Mouse (Mus musculus) liver, adult 2 months (tissue): Measurements from ENCODE around the gene Gm3460. TPM values are rescaled to one million over a fixed set of nuclear protein-coding genes. Genes with fewer than 3 reads are reported as not detected.
A peak's percentile ranks its signal among the peaks of the same experiment; 100 is the strongest.
"Not testable (repeated sequence)": the region's sequence is repeated elsewhere in the genome, so short reads cannot be mapped to it uniquely, and the experiment has no call there.

Experiments used
- DNase-seq: peaks from one replicate; pipeline ENCODE4 v3.0.0-alpha.2; 2011; ENCODE audit warnings: low read depth, low spot score; ENCODE audit errors: extremely low read depth
- H3K27ac ChIP-seq: fragments of 200-500 bp; replicated peaks from 2 replicates; pipeline ENCODE4 v1.5.1; 2012; ENCODE audit warnings: low read depth, mild to moderate bottlenecking, control low read depth, inconsistent platforms, low read length; ENCODE audit not compliant: insufficient read depth
- H3K27me3 ChIP-seq: fragments of 200-500 bp; 2 replicates; pipeline ENCODE4 v1.6.1; 2012; ENCODE audit warnings: mild to moderate bottlenecking, moderate library complexity, low read length, inconsistent platforms; ENCODE audit not compliant: control insufficient read depth, insufficient read depth
- H3K36me3 ChIP-seq: fragments of 200-500 bp; 2 replicates; pipeline ENCODE4 v1.6.1; 2012; ENCODE audit warnings: low read length, inconsistent platforms; ENCODE audit not compliant: control insufficient read depth, insufficient read depth
- H3K4me1 ChIP-seq: fragments of 200-500 bp; 2 replicates; pipeline ENCODE4 v1.6.1; 2011; ENCODE audit warnings: low read length; ENCODE audit not compliant: control insufficient read depth, insufficient read depth
- H3K4me3 ChIP-seq: fragments of 200-500 bp; 2 replicates; pipeline ENCODE4 v1.5.1; 2011; ENCODE audit warnings: low read depth, mild to moderate bottlenecking, control low read depth, low read length, moderate library complexity; ENCODE audit not compliant: insufficient read depth
- H3K79me2 ChIP-seq: fragments of 200-500 bp; 2 replicates; pipeline ENCODE4 v1.6.1; 2012; ENCODE audit warnings: inconsistent platforms, mild to moderate bottlenecking, low read length, moderate library complexity; ENCODE audit not compliant: control insufficient read depth, insufficient read depth
- H3K9ac ChIP-seq: fragments of 200-500 bp; 2 replicates; pipeline ENCODE4 v1.6.1; 2012; ENCODE audit warnings: low read depth, mild to moderate bottlenecking, control low read depth, inconsistent platforms, low read length
- WGBS: fragments of 180-500 bp; shearing (Covaris S2); methylation state at CpG from one replicate; pipeline ENCODE4 v1.1.7; 2018; 5-methylcytosine and 5-hydroxymethylcytosine counted together
- polyA plus RNA-seq: library from polyadenylated mRNA; depleted of rRNA; stranded (reverse); fragments of >200 nt; gene quantifications from 2 replicates; pipeline ENCODE4 v1.2.3, GENCODE M21; 2012; rRNA removed
- total RNA-seq: library from RNA; depleted of rRNA; stranded (reverse); fragments of >200 nt; gene quantifications from 2 replicates; pipeline ENCODE4 v1.2.3, GENCODE M21; 2014; rRNA removed

The Gm3460 gene
- not detected in 2 replicates for total RNA-seq
- not detected in 2 replicates for polyA plus RNA-seq

- not testable (repeated sequence) for H3K27ac ChIP-seq, DNase-seq, H3K4me3 ChIP-seq, H3K9ac ChIP-seq, H3K36me3 ChIP-seq, H3K4me1 ChIP-seq, H3K27me3 ChIP-seq, H3K79me2 ChIP-seq
- 79% methylated on average over 1 of the region's 2 CpGs for WGBS
Observed at GRCm38 (mm10) chr14:6622318-6622717, at the start of gene Gm3460. Gene Gm3460, minus strand, starts transcription at chr14:6622418.

DNA sequence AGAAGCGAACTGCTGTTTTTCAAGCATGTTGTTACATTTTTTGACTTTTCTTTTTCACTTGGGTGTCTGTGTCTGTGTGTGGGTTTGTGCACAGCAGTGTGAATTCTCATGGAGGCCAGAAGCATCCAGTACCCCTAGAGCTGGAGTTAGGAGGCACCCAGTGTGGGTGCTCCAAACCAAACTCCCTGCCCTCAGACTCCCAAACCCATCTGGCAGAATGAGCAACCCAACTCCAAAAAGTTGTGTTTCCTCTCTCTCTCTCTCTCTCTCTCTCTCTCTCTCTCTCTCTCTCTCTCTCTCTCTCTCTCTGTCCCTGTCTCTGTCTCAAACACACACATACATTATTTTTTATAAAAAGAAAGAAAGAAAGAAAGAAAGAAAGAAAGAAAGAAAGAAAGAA is 15.8 kb downstream of the Gm3460 start:
- not testable (repeated sequence) for H3K9ac ChIP-seq, DNase-seq, H3K27ac ChIP-seq, H3K4me3 ChIP-seq, H3K4me1 ChIP-seq, H3K27me3 ChIP-seq, H3K36me3 ChIP-seq, H3K79me2 ChIP-seq
- WGBS: no CpG with 5 or more reads among the region's 1 CpGs

- not testable (repeated sequence) for H3K4me1 ChIP-seq, DNase-seq, H3K79me2 ChIP-seq, H3K9ac ChIP-seq, H3K27ac ChIP-seq, H3K27me3 ChIP-seq, H3K4me3 ChIP-seq, H3K36me3 ChIP-seq
- 3% methylated on average over 20 of the region's 20 CpGs for WGBS
Observed at GRCm38 (mm10) chr14:6605004-6605403, 17.2 kb downstream of the Gm3460 start.

- H3K36me3 ChIP-seq, H3K27me3 ChIP-seq, H3K79me2 ChIP-seq, H3K9ac ChIP-seq, H3K27ac ChIP-seq, H3K4me3 ChIP-seq, H3K4me1 ChIP-seq: not testable (repeated sequence)
- DNase-seq: peak; percentile 8
- WGBS: 5% methylated on average over 20 of the region's 20 CpGs
Observed at GRCm38 (mm10) chr14:6604551-6604950, 17.7 kb downstream of the Gm3460 start.

DNA sequence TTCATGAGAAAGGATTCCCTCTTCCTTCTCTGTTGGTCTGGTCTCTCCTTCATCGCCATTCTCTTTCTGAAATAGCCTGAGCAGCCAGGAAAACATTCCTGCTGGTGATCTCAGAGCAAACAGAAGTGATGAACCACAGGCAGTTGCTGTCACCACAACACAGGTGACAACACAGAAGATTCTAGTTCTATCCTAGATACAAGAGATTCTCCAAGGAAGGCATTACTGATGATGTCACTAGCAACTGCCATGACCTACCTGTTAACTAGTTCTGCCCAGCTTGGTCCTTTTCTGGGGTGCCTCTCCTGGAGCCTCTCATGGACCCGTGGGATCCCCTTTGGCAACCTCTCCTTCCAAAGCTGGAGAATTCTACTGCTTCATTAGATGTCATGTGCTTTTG is 31.7 kb downstream of the Gm3460 start, which contains the start of gene Gm3629:
Gene Gm3629 (minus strand): TSS at position 101 of the 400 bp plus-strand sequence.
- WGBS: 18% methylated on average over 1 of the region's 2 CpGs
- not testable (repeated sequence) for H3K36me3 ChIP-seq, H3K27ac ChIP-seq, H3K27me3 ChIP-seq, H3K79me2 ChIP-seq, H3K4me3 ChIP-seq, H3K9ac ChIP-seq, H3K4me1 ChIP-seq, DNase-seq

Other genes starting within 250 kb of the Gm3460 start
- not detected in 2 replicates for gene Gm16440, start 232.1 kb downstream of the Gm3460 start, total RNA-seq
- gene Gm16440, start 232.1 kb downstream of the Gm3460 start, polyA plus RNA-seq: not detected in 2 replicates
- gene Gm3591, start 209.9 kb downstream of the Gm3460 start, total RNA-seq: not detected in 2 replicates
- not detected in 2 replicates for gene Gm3591, start 209.9 kb downstream of the Gm3460 start, polyA plus RNA-seq
- gene Gm3594, start 177.8 kb downstream of the Gm3460 start, total RNA-seq: not detected in 2 replicates
- gene Gm3594, start 177.8 kb downstream of the Gm3460 start, polyA plus RNA-seq: not detected in 2 replicates
- not detected in 2 replicates for gene Gm8356, start 85.1 kb downstream of the Gm3460 start, total RNA-seq
- not detected in 2 replicates for gene Gm8356, start 85.1 kb downstream of the Gm3460 start, polyA plus RNA-seq
- not detected in 2 replicates for gene Gm3629, start 31.8 kb downstream of the Gm3460 start, total RNA-seq
- gene Gm3629, start 31.8 kb downstream of the Gm3460 start, polyA plus RNA-seq: not detected in 2 replicates
- gene Gm10251, start 61.8 kb upstream of the Gm3460 start, total RNA-seq: not detected in 2 replicates
- not detected in 2 replicates for gene Gm10251, start 61.8 kb upstream of the Gm3460 start, polyA plus RNA-seq
- not detected in 2 replicates for gene Gm8050, start 97.8 kb upstream of the Gm3460 start, total RNA-seq
- gene Gm8050, start 97.8 kb upstream of the Gm3460 start, polyA plus RNA-seq: not detected in 2 replicates
- gene Gm3636, start 119.9 kb upstream of the Gm3460 start, total RNA-seq: not detected in 2 replicates
- gene Gm3636, start 119.9 kb upstream of the Gm3460 start, polyA plus RNA-seq: not detected in 2 replicates
- not detected in 2 replicates for gene Gm8362, start 152.0 kb upstream of the Gm3460 start, total RNA-seq
- not detected in 2 replicates for gene Gm8362, start 152.0 kb upstream of the Gm3460 start, polyA plus RNA-seq
- not detected in 2 replicates for gene Gm3642, start 217.9 kb upstream of the Gm3460 start, total RNA-seq
- gene Gm3642, start 217.9 kb upstream of the Gm3460 start, polyA plus RNA-seq: not detected in 2 replicates